Mouse (Mus musculus) brain, embryonic 14.5 days (tissue): ENCODE results near the gene Cep295. TPM values are rescaled to one million over a fixed set of nuclear protein-coding genes. Genes with fewer than 3 reads are reported as not detected.
"Not testable (repeated sequence)": the region's sequence is repeated elsewhere in the genome, so short reads cannot be mapped to it uniquely, and the experiment has no call there.

ENCODE experiments used
- DNase-seq: peaks from one replicate; pipeline ENCODE4 v3.0.0-alpha.2; 2011; ENCODE audit warnings: low read depth
- CTCF ChIP-seq: fragments of 200-500 bp; IDR thresholded peaks from 2 replicates; pipeline ENCODE4 v1.5.1; 2012; ENCODE audit warnings: inconsistent platforms, mild to moderate bottlenecking, moderate library complexity, borderline replicate concordance; ENCODE audit not compliant: insufficient read depth, insufficient read length; ENCODE audit errors: extremely low read depth
- POLR2A ChIP-seq: fragments of 200-500 bp; IDR thresholded peaks from 2 replicates; pipeline ENCODE4 v1.6.1; 2012; ENCODE audit warnings: mild to moderate bottlenecking, inconsistent platforms, borderline replicate concordance; ENCODE audit not compliant: poor library complexity, insufficient read depth, insufficient read length, severe bottlenecking; ENCODE audit errors: extremely low read depth
- polyA plus RNA-seq: library from polyadenylated mRNA; depleted of rRNA; stranded (reverse); fragments of >200 nt; gene quantifications from 2 replicates; pipeline ENCODE4 v1.2.3, GENCODE M21; 2012

The Cep295 gene
- polyA plus RNA-seq, 1 experiment = 24.1 TPM

- DNase-seq = no peak
- TF ChIP-seq CTCF (no peak), POLR2A (no peak)
Observed at GRCm38 (mm10) chr9:15318170-15318742, 39.3 kb downstream of the Cep295 start.

- DNase-seq = no peak
- TF ChIP-seq POLR2A (no peak), CTCF (no peak)
Observed at GRCm38 (mm10) chr9:15317223-15318169, 40.1 kb downstream of the Cep295 start.

- not testable (repeated sequence) for DNase-seq
Observed at GRCm38 (mm10) chr9:15316296-15316695, 41.3 kb downstream of the Cep295 start.

- no peak for DNase-seq
- TF ChIP-seq POLR2A (no peak), CTCF (no peak)
Observed at GRCm38 (mm10) chr9:15314619-15315018, 43.0 kb downstream of the Cep295 start.

GRCm38 (mm10) chr9:15313633-15314032, 44.0 kb downstream of the Cep295 start:
- no peak for DNase-seq
- TF ChIP-seq POLR2A = no peak
- no peak for TF ChIP-seq CTCF

GRCm38 (mm10) chr9:15312054-15312735, 45.4 kb downstream of the Cep295 start:
- TF ChIP-seq CTCF (no peak), POLR2A (no peak)
- no peak for DNase-seq

- DNase-seq = no peak
- TF ChIP-seq POLR2A (no peak), CTCF (no peak)
Observed at GRCm38 (mm10) chr9:15310179-15310578, 47.4 kb downstream of the Cep295 start.

- TF ChIP-seq CTCF (no peak), POLR2A (no peak)
- no peak for DNase-seq
Observed at GRCm38 (mm10) chr9:15309425-15309824, 48.2 kb downstream of the Cep295 start.

- DNase-seq = no peak
- no peak for TF ChIP-seq POLR2A
- no peak for TF ChIP-seq CTCF
Observed at GRCm38 (mm10) chr9:15308254-15308653, 49.3 kb downstream of the Cep295 start.

GRCm38 (mm10) chr9:15307257-15307656, 50.3 kb downstream of the Cep295 start:
- DNase-seq = no peak
- TF ChIP-seq POLR2A (no peak), CTCF (no peak)

GRCm38 (mm10) chr9:15306398-15307119, 51.0 kb downstream of the Cep295 start, which contains the start of gene 4931406C07Rik:
TSS of gene 4931406C07Rik (minus strand) at chr9:15306448.
- TF ChIP-seq CTCF (no peak), POLR2A (no peak)

GRCm38 (mm10) chr9:15305503-15306397, 51.8 kb downstream of the Cep295 start, which contains the start of gene Taf1d:
TSS of gene Taf1d (plus strand) at chr9:15306214.
- peak; percentile 97 for DNase-seq
- TF ChIP-seq CTCF = no peak
- TF ChIP-seq POLR2A = peak; percentile 76

More at GRCm38 (mm10) chr9:15306398-15307119, 51.0 kb downstream of the Cep295 start, which contains the start of gene 4931406C07Rik:
- peak; percentile 18 for DNase-seq
